Mouse (Mus musculus) ES-Bruce4 (cell line): ENCODE data around the gene Rcor3.

Experiments used
- CTCF ChIP-seq: IDR thresholded peaks from one replicate; pipeline ENCODE4 v1.8.1; 2011; ENCODE audit warnings: low read depth, low read length
- EP300 ChIP-seq: IDR thresholded peaks from 2 replicates; pipeline ENCODE4 v1.6.1; 2011; ENCODE audit warnings: low read depth, low read length; ENCODE audit not compliant: insufficient read depth
- POLR2A ChIP-seq: IDR thresholded peaks from one replicate; pipeline ENCODE4 v1.8.1; 2011; ENCODE audit warnings: low read length; ENCODE audit not compliant: insufficient read depth

- no peak for TF ChIP-seq CTCF
- no peak for TF ChIP-seq EP300
- TF ChIP-seq POLR2A: no peak
These were observed 51.4 kb downstream of the Rcor3 start for GRCm38 (mm10) chr1:192086279-192087037.
